Mouse (Mus musculus) embryonic facial prominence, embryonic 12.5 days (tissue): ENCODE results near the gene Shcbp1l. TPM values are rescaled to one million over a fixed set of nuclear protein-coding genes. Genes with fewer than 3 reads are reported as not detected.
"Not testable (repeated sequence)": the region's sequence is repeated elsewhere in the genome, so short reads cannot be mapped to it uniquely, and the experiment has no call there.

ENCODE experiments used
- ATAC-seq: fragments of 200-750 bp; cut with Nextera tagmentation; 2 replicates; pipeline ENCODE4 v1.8.0; 2017; ENCODE audit not compliant: insufficient number of reproducible peaks, insufficient read depth, low FRiP score, low TSS enrichment
- H3K27ac ChIP-seq: fragments of 300-500 bp; sonication (generic); 2 replicates; pipeline ENCODE4 v1.5.1; 2016; ENCODE audit warnings: mild to moderate bottlenecking
- H3K27me3 ChIP-seq: fragments of 300-500 bp; sonication (generic); 2 replicates; pipeline ENCODE4 v1.6.1; 2016; ENCODE audit warnings: mild to moderate bottlenecking, moderate library complexity
- H3K36me3 ChIP-seq: fragments of 300-500 bp; sonication (generic); 2 replicates; pipeline ENCODE4 v1.6.1; 2016; ENCODE audit warnings: mild to moderate bottlenecking
- H3K4me1 ChIP-seq: fragments of 300-500 bp; sonication (generic); 2 replicates; pipeline ENCODE4 v1.6.1; 2016
- H3K4me2 ChIP-seq: fragments of 300-500 bp; sonication (generic); replicated peaks from 2 replicates; pipeline ENCODE4 v1.6.1; 2016; ENCODE audit warnings: mild to moderate bottlenecking, moderate library complexity
- H3K4me3 ChIP-seq: fragments of 300-500 bp; sonication (generic); 2 replicates; pipeline ENCODE4 v1.5.1; 2016; ENCODE audit warnings: mild to moderate bottlenecking
- H3K9ac ChIP-seq: fragments of 300-500 bp; sonication (generic); 2 replicates; pipeline ENCODE4 v1.6.1; 2016; ENCODE audit warnings: mild to moderate bottlenecking, moderate library complexity
- H3K9me3 ChIP-seq: fragments of 300-500 bp; sonication (generic); 2 replicates; pipeline ENCODE4 v1.6.1; 2016; ENCODE audit warnings: mild to moderate bottlenecking, moderate library complexity
- WGBS: fragments of 180-500 bp; shearing (Covaris S2); methylation state at CpG from one replicate; pipeline ENCODE4 v1.1.7; 2016; 5-methylcytosine and 5-hydroxymethylcytosine counted together
- polyA plus RNA-seq: library from polyadenylated mRNA; unstranded; fragments of >200 nt; fragmentation: Nextera tagmentation; extraction: Ambion mirVana; gene quantifications from 2 replicates; pipeline ENCODE4 v1.2.1, GENCODE M21; 2016

The Shcbp1l gene
- polyA plus RNA-seq, 1 experiment from 2014 or later = 0.32 TPM

- H3K9me3 ChIP-seq, ATAC-seq, H3K4me3 ChIP-seq, H3K27me3 ChIP-seq, H3K36me3 ChIP-seq, H3K27ac ChIP-seq, H3K9ac ChIP-seq, H3K4me2 ChIP-seq, H3K4me1 ChIP-seq: not testable (repeated sequence)
- 96% methylated on average over 1 of the region's 4 CpGs for WGBS
Observed at GRCm38 (mm10) chr1:153410915-153411314, 14.0 kb upstream of the Shcbp1l start.

DNA sequence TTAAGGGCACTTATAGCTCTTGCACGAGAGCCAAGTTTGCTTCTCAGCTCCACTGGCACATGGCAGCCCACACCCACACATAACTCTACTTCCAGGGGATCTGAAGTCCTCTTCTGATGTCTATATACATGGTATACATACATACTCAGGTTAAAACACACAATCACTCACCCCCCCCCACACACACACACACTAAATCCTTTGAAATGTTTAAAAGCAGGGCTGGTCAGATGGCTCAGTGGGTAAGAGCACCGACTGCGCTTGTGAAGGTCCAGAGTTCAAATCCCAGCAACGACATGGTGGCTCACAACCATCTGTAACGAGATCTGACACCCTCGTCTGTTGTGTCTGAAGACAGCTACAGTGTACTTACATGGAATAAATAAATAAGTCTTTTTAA lies 13.2 kb upstream of the Shcbp1l start:
- Histone ChIP-seq H3K4me2 (no peak overlapping the region), H3K27me3 (no peaks in the 10 kb centered on the region), H3K27ac (no peak overlapping the region), H3K9ac (no peak overlapping the region), H3K4me1 (no peaks in the 10 kb centered on the region), H3K4me3 (no peak overlapping the region), H3K9me3 (no peaks in the 10 kb centered on the region), H3K36me3 (no peaks in the 10 kb centered on the region)
- 82% methylated on average over 6 of the region's 6 CpGs for WGBS
- no peak for ATAC-seq

GRCm38 (mm10) chr1:153412663-153413396 lies 12.1 kb upstream of the Shcbp1l start:
- H3K4me3 ChIP-seq, H3K27me3 ChIP-seq, H3K9me3 ChIP-seq, ATAC-seq, H3K27ac ChIP-seq, H3K4me1 ChIP-seq, H3K4me2 ChIP-seq, H3K36me3 ChIP-seq, H3K9ac ChIP-seq: not testable (repeated sequence)
- WGBS = 59% methylated on average over 3 of the region's 4 CpGs

DNA sequence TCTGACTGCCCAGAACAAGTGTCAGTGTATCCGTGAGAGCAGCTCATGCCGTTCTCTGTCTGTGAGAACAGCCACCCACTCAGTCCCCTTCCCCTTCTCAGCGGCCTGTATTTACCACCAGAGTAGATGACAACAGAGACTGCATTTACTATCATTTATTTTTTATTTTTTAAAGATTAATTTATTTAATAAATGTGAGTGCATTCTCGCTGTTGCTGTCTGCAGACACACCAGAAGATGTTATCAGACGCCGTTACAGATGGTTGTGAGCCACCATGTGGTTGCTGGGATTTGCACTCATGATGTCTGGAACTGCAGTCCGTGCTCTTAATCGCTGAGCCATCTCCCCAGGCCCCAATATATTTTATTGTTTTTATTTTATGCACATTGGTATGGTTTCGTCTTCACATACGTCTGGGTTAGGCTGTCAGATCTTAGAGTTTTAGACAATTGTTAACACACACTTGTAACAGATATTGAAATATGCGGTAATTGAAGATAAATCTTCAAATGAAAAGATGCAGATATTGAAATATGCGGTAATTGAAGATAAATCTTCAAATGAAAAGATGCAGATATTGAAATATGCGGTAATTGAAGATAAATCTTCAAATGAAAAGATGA lies 11.5 kb upstream of the Shcbp1l start:
- WGBS = 86% methylated on average over 13 of the region's 13 CpGs
- not testable (repeated sequence) for H3K4me3 ChIP-seq, H3K27ac ChIP-seq, ATAC-seq, H3K4me2 ChIP-seq, H3K4me1 ChIP-seq, H3K27me3 ChIP-seq, H3K9me3 ChIP-seq, H3K36me3 ChIP-seq, H3K9ac ChIP-seq

- ATAC-seq, H3K4me3 ChIP-seq, H3K9ac ChIP-seq, H3K4me1 ChIP-seq, H3K9me3 ChIP-seq, H3K36me3 ChIP-seq, H3K27me3 ChIP-seq, H3K4me2 ChIP-seq, H3K27ac ChIP-seq: not testable (repeated sequence)
- 88% methylated on average over 24 of the region's 24 CpGs for WGBS
Observed at GRCm38 (mm10) chr1:153414114-153414723, 10.7 kb upstream of the Shcbp1l start.

GRCm38 (mm10) chr1:153414962-153415361 lies 10.0 kb upstream of the Shcbp1l start:
- Histone ChIP-seq H3K4me1 (no peaks in the 10 kb centered on the region), H3K27ac (no peak overlapping the region), H3K36me3 (no peaks in the 10 kb centered on the region), H3K9me3 (no peaks in the 10 kb centered on the region), H3K27me3 (no peaks in the 10 kb centered on the region), H3K9ac (no peak overlapping the region), H3K4me3 (no peak overlapping the region), H3K4me2 (no peak overlapping the region)
- ATAC-seq = no peak
- WGBS = 82% methylated on average over 4 of the region's 4 CpGs

DNA sequence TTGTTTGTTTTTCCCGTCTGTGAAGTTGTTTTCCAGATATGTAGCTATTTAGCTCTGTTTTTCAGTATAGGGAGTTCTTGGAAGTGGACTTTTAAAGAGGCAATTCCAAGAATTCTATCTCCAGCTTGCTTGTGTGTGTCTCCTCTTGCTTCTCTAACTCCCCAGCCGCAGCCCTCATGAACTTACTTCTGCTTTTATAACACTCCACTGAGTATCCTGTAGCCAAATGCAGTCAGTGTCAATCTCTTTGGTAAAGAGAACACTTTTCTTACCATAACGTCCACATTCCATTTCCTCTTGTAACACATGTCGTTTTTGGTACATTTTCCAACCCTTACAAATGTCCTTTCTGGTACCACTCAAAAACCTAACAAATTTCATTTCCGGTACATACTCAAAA lies 9.2 kb upstream of the Shcbp1l start:
- H3K9ac ChIP-seq, H3K4me2 ChIP-seq, H3K36me3 ChIP-seq, H3K9me3 ChIP-seq, H3K27me3 ChIP-seq, H3K27ac ChIP-seq, H3K4me1 ChIP-seq, ATAC-seq, H3K4me3 ChIP-seq: not testable (repeated sequence)
- 65% methylated on average over 2 of the region's 5 CpGs for WGBS

- H3K27me3 ChIP-seq, H3K9me3 ChIP-seq, H3K27ac ChIP-seq, H3K36me3 ChIP-seq, H3K9ac ChIP-seq, ATAC-seq, H3K4me2 ChIP-seq, H3K4me3 ChIP-seq, H3K4me1 ChIP-seq: not testable (repeated sequence)
- 80% methylated on average over 3 of the region's 3 CpGs for WGBS
Observed at GRCm38 (mm10) chr1:153416271-153416832, 8.6 kb upstream of the Shcbp1l start.

DNA sequence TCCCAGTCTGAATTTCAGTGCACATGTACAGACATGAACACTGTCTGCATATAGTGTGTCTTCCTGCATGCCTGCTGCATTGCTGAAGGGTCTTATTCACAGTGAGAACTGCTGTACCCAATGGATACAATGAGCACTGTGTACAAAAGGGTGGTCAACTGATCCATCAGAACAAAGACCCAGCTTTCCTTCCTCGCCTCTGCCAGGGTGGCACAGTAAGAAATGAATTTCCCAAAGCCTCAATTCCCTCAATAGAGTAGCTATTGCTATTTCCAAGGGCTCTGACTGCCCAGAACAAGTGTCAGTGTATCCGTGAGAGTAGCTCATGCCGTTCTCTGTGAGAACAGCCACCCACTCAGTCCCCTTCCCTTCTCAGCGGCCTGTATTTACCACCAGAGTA lies 7.2 kb upstream of the Shcbp1l start:
- WGBS = 69% methylated on average over 4 of the region's 4 CpGs
- not testable (repeated sequence) for H3K27me3 ChIP-seq, H3K4me2 ChIP-seq, H3K9ac ChIP-seq, H3K9me3 ChIP-seq, H3K27ac ChIP-seq, ATAC-seq, H3K4me1 ChIP-seq, H3K36me3 ChIP-seq, H3K4me3 ChIP-seq

GRCm38 (mm10) chr1:153424271-153424670 lies 691 bp upstream of the Shcbp1l start:
- Histone ChIP-seq H3K9me3 (no peaks in the 10 kb centered on the region), H3K27ac (no peak overlapping the region), H3K4me2 (peak overlapping the region; percentile 98), H3K4me1 (0 out of 2 replicates have a peak, but pooled peaks cover 9% of the 10 kb centered on the region), H3K27me3 (peaks cover 16% of the 10 kb centered on the region), H3K36me3 (no peaks in the 10 kb centered on the region), H3K4me3 (peak overlapping the region; percentile 54), H3K9ac (peak overlapping the region; percentile 53; the same call in 1 of the 2 replicates)
- 31% methylated on average over 12 of the region's 12 CpGs for WGBS
- ATAC-seq = no peak

GRCm38 (mm10) chr1:153431158-153431557 lies 6.2 kb downstream of the Shcbp1l start:
- 72% methylated on average over 7 of the region's 7 CpGs for WGBS
- H3K4me1 ChIP-seq = no peaks in the 10 kb centered on the region
- no peaks in the 10 kb centered on the region for H3K9me3 ChIP-seq

GRCm38 (mm10) chr1:153431701-153432100 lies 6.7 kb downstream of the Shcbp1l start:
- Histone ChIP-seq H3K36me3 (no peaks in the 10 kb centered on the region), H3K27ac (no peak overlapping the region), H3K4me1 (no peaks in the 10 kb centered on the region), H3K27me3 (no peaks in the 10 kb centered on the region; the same call in 1 of the 2 replicates), H3K4me2 (no peak overlapping the region), H3K9ac (no peak overlapping the region), H3K4me3 (no peak overlapping the region), H3K9me3 (no peaks in the 10 kb centered on the region)
- WGBS = 79% methylated on average over 10 of the region's 10 CpGs
- no peak for ATAC-seq

More at GRCm38 (mm10) chr1:153431158-153431557, 6.2 kb downstream of the Shcbp1l start:
- Histone ChIP-seq H3K9ac (no peak overlapping the region), H3K4me3 (no peak overlapping the region), H3K27ac (no peak overlapping the region), H3K36me3 (no peaks in the 10 kb centered on the region), H3K4me2 (no peak overlapping the region), H3K27me3 (peaks cover under 1% of the 10 kb centered on the region)
- no peak for ATAC-seq
